Mouse (Mus musculus) neutrophil, adult 83 days (primary cell): ENCODE data around the gene 1700016H13Rik. TPM values are rescaled to one million over a fixed set of nuclear protein-coding genes. Genes with fewer than 3 reads are reported as not detected.

ENCODE experiments used
- total RNA-seq, 2 experiments: library from RNA; stranded (reverse); gene quantifications; one replicate each; pipeline ENCODE4 v1.2.4; 2023

The 1700016H13Rik gene
- total RNA-seq: not detected

GRCm38 (mm10) chr5:103655346-103656118, at the start of gene 1700016H13Rik:
Gene 1700016H13Rik, minus strand, starts transcription at chr5:103656010.

DNA sequence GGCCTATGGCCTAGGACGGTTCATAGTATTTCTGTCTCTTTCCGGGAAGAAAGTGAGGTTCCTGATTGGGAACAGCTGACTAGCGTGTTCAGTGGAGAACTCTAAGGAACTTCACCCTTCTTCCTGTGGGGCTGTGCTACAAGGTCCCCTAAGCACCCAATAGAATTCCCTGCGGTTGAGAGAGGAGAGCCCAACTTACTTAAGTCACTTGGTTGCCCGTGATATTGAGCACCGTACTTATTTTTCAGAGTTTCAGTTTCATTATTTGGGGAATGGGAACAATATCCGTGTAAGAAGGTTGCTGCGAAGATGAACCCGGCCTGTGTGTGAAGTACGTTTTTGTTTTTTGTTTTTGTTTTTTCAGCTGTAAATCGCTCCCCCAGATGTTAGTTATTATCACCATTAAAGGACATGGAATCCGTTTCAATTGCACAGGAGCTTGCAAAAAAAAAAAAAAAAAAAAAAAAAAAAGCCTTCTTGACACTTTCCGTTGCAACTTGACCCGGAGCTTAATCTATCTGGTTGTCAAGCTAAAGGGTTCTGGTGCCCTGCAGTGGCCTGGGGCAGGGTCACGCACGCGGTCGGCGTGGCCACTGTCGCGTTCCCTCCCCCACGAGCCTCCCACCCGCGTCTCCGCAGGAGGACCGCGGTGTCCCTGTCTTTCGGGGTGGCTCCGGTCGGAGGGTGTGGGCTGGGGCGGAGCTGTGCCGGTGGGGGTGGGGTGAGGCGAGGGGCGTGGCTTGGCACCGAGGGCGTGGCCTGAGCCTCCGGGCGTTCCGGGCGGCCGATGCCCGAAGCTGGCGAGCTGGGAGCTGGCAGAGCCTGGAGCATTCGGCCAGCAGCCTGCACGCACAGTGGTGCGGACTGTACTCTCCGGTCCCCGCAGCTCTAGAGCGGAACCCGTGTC, 36.1 kb upstream of the 1700016H13Rik start, which contains the start of gene Aff1:
TSS of gene Aff1 (plus strand) at position 751 of the 907 bp plus-strand sequence.

GRCm38 (mm10) chr5:103629111-103629764, 26.6 kb downstream of the 1700016H13Rik start, which contains the start of gene Slc10a6:
Gene Slc10a6, minus strand, starts transcription at chr5:103629403.

Other genes starting within 250 kb of the 1700016H13Rik start
- under 1 TPM; 0.62 to 0.77 TPM for gene Ptpn13, start 230.8 kb downstream of the 1700016H13Rik start, total RNA-seq
- not detected for gene Slc10a6, start 26.6 kb downstream of the 1700016H13Rik start, total RNA-seq
- 100 to 1,000 TPM; 109 to 117 TPM for gene Aff1, start 36.4 kb upstream of the 1700016H13Rik start, total RNA-seq